Mouse (Mus musculus) intestine, postnatal 0 days (tissue): ENCODE measurements around the gene Eif4enif1. TPM values are rescaled to one million over a fixed set of nuclear protein-coding genes. Genes with fewer than 3 reads are reported as not detected.
"Not testable (repeated sequence)": the region's sequence is repeated elsewhere in the genome, so short reads cannot be mapped to it uniquely, and the experiment has no call there.

Source experiments
- ATAC-seq: fragments of 200-750 bp; cut with Nextera tagmentation; 2 replicates; pipeline ENCODE4 v1.8.0; 2017; ENCODE audit warnings: mild to moderate bottlenecking, moderate TSS enrichment, moderate library complexity
- H3K27ac ChIP-seq: fragments of 300-500 bp; sonication (generic); 2 replicates; pipeline ENCODE4 v1.5.1; 2014; ENCODE audit warnings: mild to moderate bottlenecking, low read depth, low read length, moderate library complexity
- H3K27me3 ChIP-seq: fragments of 300-500 bp; sonication (generic); replicated peaks from 2 replicates; pipeline ENCODE4 v1.6.1; 2014; ENCODE audit warnings: low read length, mixed read lengths; ENCODE audit not compliant: control insufficient read depth, insufficient read depth
- H3K36me3 ChIP-seq: fragments of 300-500 bp; sonication (generic); 2 replicates; pipeline ENCODE4 v1.6.1; 2014; ENCODE audit warnings: mild to moderate bottlenecking, moderate library complexity; ENCODE audit not compliant: control insufficient read depth, insufficient read depth
- H3K4me1 ChIP-seq: fragments of 300-500 bp; sonication (generic); replicated peaks from 2 replicates; pipeline ENCODE4 v1.6.1; 2014; ENCODE audit warnings: antibody characterized with exemption, low read length, mixed read lengths; ENCODE audit not compliant: control insufficient read depth, insufficient read depth
- H3K4me2 ChIP-seq: fragments of 300-500 bp; sonication (generic); replicated peaks from 2 replicates; pipeline ENCODE4 v1.6.1; 2014; ENCODE audit warnings: low read depth, mild to moderate bottlenecking, moderate library complexity
- H3K4me3 ChIP-seq: fragments of 300-500 bp; sonication (generic); 2 replicates; pipeline ENCODE4 v1.5.1; 2014; ENCODE audit warnings: low read depth, low read length
- H3K9ac ChIP-seq: fragments of 300-500 bp; sonication (generic); 2 replicates; pipeline ENCODE4 v1.6.1; 2014; ENCODE audit warnings: mild to moderate bottlenecking, low read depth, low read length
- H3K9me3 ChIP-seq: fragments of 300-500 bp; sonication (generic); 2 replicates; pipeline ENCODE4 v1.6.1; 2016; ENCODE audit warnings: mixed run types; ENCODE audit not compliant: control insufficient read depth
- CTCF ChIP-seq: sonication (generic); IDR thresholded peaks from 2 replicates; pipeline ENCODE4 v1.5.1; 2016; ENCODE audit warnings: low read depth, mild to moderate bottlenecking, control low read depth, antibody characterized with exemption, moderate library complexity
- WGBS: fragments of 180-500 bp; shearing (Covaris S2); extraction: QIAGEN DNeasy Blood & Tissue Kit; methylation state at CpG from one replicate; pipeline ENCODE4 v1.1.7; 2014; 5-methylcytosine and 5-hydroxymethylcytosine counted together
- polyA plus RNA-seq: library from polyadenylated mRNA; unstranded; fragments of >200 nt; fragmentation: Nextera tagmentation; extraction: Ambion mirVana; gene quantifications from 2 replicates; pipeline ENCODE4 v1.2.1, GENCODE M21; 2015

The Eif4enif1 gene
- polyA plus RNA-seq, 1 experiment from 2014 or later = 14.3 TPM

- H3K9me3 ChIP-seq, H3K36me3 ChIP-seq, H3K9ac ChIP-seq, ATAC-seq, H3K4me3 ChIP-seq, H3K4me1 ChIP-seq, H3K27me3 ChIP-seq, H3K27ac ChIP-seq, H3K4me2 ChIP-seq: not testable (repeated sequence)
- WGBS = 88% methylated on average over 7 of the region's 7 CpGs
Measured at GRCm38 (mm10) chr11:3179726-3180092, 22.5 kb upstream of the Eif4enif1 start.

- WGBS = 73% methylated on average over 6 of the region's 6 CpGs
- not testable (repeated sequence) for H3K9ac ChIP-seq, H3K9me3 ChIP-seq, H3K27ac ChIP-seq, H3K27me3 ChIP-seq, H3K36me3 ChIP-seq, H3K4me1 ChIP-seq, H3K4me2 ChIP-seq, ATAC-seq, H3K4me3 ChIP-seq
Measured at GRCm38 (mm10) chr11:3180510-3181160, 21.6 kb upstream of the Eif4enif1 start.

- H3K9ac ChIP-seq, H3K4me3 ChIP-seq, H3K4me2 ChIP-seq, H3K27me3 ChIP-seq, ATAC-seq, H3K9me3 ChIP-seq, H3K4me1 ChIP-seq, H3K36me3 ChIP-seq, H3K27ac ChIP-seq: not testable (repeated sequence)
- 64% methylated on average over 4 of the region's 4 CpGs for WGBS
Measured at GRCm38 (mm10) chr11:3181250-3181649, 20.9 kb upstream of the Eif4enif1 start.

GRCm38 (mm10) chr11:3181971-3182370 lies 20.2 kb upstream of the Eif4enif1 start:
- H3K4me2 ChIP-seq, ATAC-seq, H3K9me3 ChIP-seq, H3K4me1 ChIP-seq, H3K27ac ChIP-seq, H3K36me3 ChIP-seq, H3K27me3 ChIP-seq, H3K9ac ChIP-seq, H3K4me3 ChIP-seq: not testable (repeated sequence)
- WGBS = 63% methylated on average over 1 of the region's 1 CpGs

- H3K36me3 ChIP-seq, H3K27ac ChIP-seq, H3K9me3 ChIP-seq, H3K4me3 ChIP-seq, H3K4me1 ChIP-seq, H3K4me2 ChIP-seq, H3K9ac ChIP-seq, H3K27me3 ChIP-seq, ATAC-seq: not testable (repeated sequence)
- 76% methylated on average over 1 of the region's 1 CpGs for WGBS
Measured at GRCm38 (mm10) chr11:3182707-3183106, 19.5 kb upstream of the Eif4enif1 start.

- Histone ChIP-seq H3K9me3 (no peaks in the 10 kb centered on the region), H3K4me2 (no peak within 1 kb of the TSS), H3K9ac (no peak within 1 kb of the TSS), H3K4me3 (no peak within 1 kb of the TSS), H3K27ac (no peak within 1 kb of the TSS), H3K27me3 (no peaks in the 10 kb centered on the region), H3K4me1 (no peaks in the 10 kb centered on the region), H3K36me3 (no peaks in the 10 kb centered on the region)
- WGBS = 84% methylated on average over 25 of the region's 25 CpGs
- TF ChIP-seq CTCF = no peak
- ATAC-seq = no peak
Measured at GRCm38 (mm10) chr11:3193363-3193762, 8.8 kb upstream of the Eif4enif1 start, which contains the start of gene Sfi1. Gene Sfi1 (minus strand): TSS chr11:3193463.

- ATAC-seq, H3K9ac ChIP-seq, H3K9me3 ChIP-seq, H3K27ac ChIP-seq, H3K27me3 ChIP-seq, H3K4me1 ChIP-seq, H3K36me3 ChIP-seq, H3K4me3 ChIP-seq, H3K4me2 ChIP-seq: not testable (repeated sequence)
- WGBS = 93% methylated on average over 6 of the region's 7 CpGs
Measured at GRCm38 (mm10) chr11:3200636-3201035, 1.6 kb upstream of the Eif4enif1 start.
